Mouse (Mus musculus) bone marrow macrophage, adult 2 months (primary cell): ENCODE measurements around the gene Popdc2.

Source experiments
- CTCF ChIP-seq: IDR thresholded peaks from 2 replicates; pipeline ENCODE4 v1.5.1; 2012; ENCODE audit warnings: low read depth, mild to moderate bottlenecking, low read length, moderate library complexity
- POLR2A ChIP-seq: IDR thresholded peaks from 2 replicates; pipeline ENCODE4 v1.6.1; 2012; ENCODE audit warnings: mild to moderate bottlenecking, low read depth, low read length, borderline replicate concordance

- no peak for TF ChIP-seq CTCF
- no peak for TF ChIP-seq POLR2A
Observed at GRCm38 (mm10) chr16:38406293-38406692, 44.3 kb downstream of the Popdc2 start.
